Mouse (Mus musculus) MEL (cell line): ENCODE results near the gene Slc35g2. TPM values are rescaled to one million over a fixed set of nuclear protein-coding genes. Genes with fewer than 3 reads are reported as not detected.
A peak's percentile ranks its signal among the peaks of the same experiment; 100 is the strongest.

Source experiments
- DNase-seq: peaks from one replicate; pipeline ENCODE4 v3.0.0; 2011; ENCODE audit warnings: low read depth, low spot score
- H3K27ac ChIP-seq: 2 replicates; pipeline ENCODE4 v1.5.1; 2012; ENCODE audit warnings: low read depth, mild to moderate bottlenecking, control low read depth, low read length, moderate library complexity; ENCODE audit not compliant: control insufficient read depth
- H3K27me3 ChIP-seq, 2 experiments: fragments of 150-350 bp in 1 of 2; sonication (generic) in 1 of 2; 2 replicates each; pipeline ENCODE4 v1.6.1; 2012; ENCODE audit warnings: low read length in 2 of 2, mild to moderate bottlenecking in 2 of 2, improper control_type of control experiment in 1 of 2, moderate library complexity in 1 of 2; ENCODE audit not compliant: insufficient read depth in 2 of 2, control insufficient read depth in 1 of 2
- H3K36me3 ChIP-seq, 2 experiments: 2 replicates each; pipeline ENCODE4 v1.6.1; 2012 to 2014; ENCODE audit warnings: low read length in 2 of 2, improper control_type of control experiment in 1 of 2, inconsistent platforms in 1 of 2, mild to moderate bottlenecking in 1 of 2; ENCODE audit not compliant: insufficient read depth in 2 of 2, control insufficient read depth in 1 of 2
- H3K4me1 ChIP-seq, 2 experiments: fragments of 150-350 bp in 1 of 2; sonication (generic) in 1 of 2; 2 replicates each; pipeline ENCODE4 v1.6.1; 2012; ENCODE audit warnings: low read length in 2 of 2, improper control_type of control experiment in 1 of 2, mild to moderate bottlenecking in 1 of 2; ENCODE audit not compliant: insufficient read depth in 2 of 2, control insufficient read depth in 1 of 2
- H3K4me3 ChIP-seq, 2 experiments: fragments of 150-350 bp in 1 of 2; sonication (generic) in 1 of 2; 2 replicates each; pipeline ENCODE4 v1.5.1; 2012; ENCODE audit warnings: low read depth in 2 of 2, low read length in 2 of 2, mild to moderate bottlenecking in 2 of 2, moderate library complexity in 2 of 2, control low read depth in 1 of 2, improper control_type of control experiment in 1 of 2; ENCODE audit not compliant: control insufficient read depth in 1 of 2, insufficient read depth in 1 of 2
- H3K79me2 ChIP-seq: 2 replicates; pipeline ENCODE4 v1.6.1; 2012; ENCODE audit warnings: mild to moderate bottlenecking, low read length, moderate library complexity; ENCODE audit not compliant: control insufficient read depth, poor library complexity, insufficient read depth
- H3K9ac ChIP-seq: 2 replicates; pipeline ENCODE4 v1.6.1; 2012; ENCODE audit warnings: low read depth, mild to moderate bottlenecking, control low read depth, low read length, moderate library complexity; ENCODE audit not compliant: control insufficient read depth, poor library complexity, severe bottlenecking
- H3K9me3 ChIP-seq: fragments of 150-350 bp; sonication (generic); replicated peaks from 2 replicates; pipeline ENCODE4 v1.6.1; 2012; ENCODE audit warnings: mild to moderate bottlenecking, low read length, improper control_type of control experiment, moderate library complexity; ENCODE audit not compliant: insufficient read depth
- BHLHE40 ChIP-seq: IDR thresholded peaks from 2 replicates; pipeline ENCODE4 v1.6.1; 2012; ENCODE audit warnings: low read depth, mild to moderate bottlenecking, inconsistent platforms, low read length, improper control_type of control experiment, borderline replicate concordance
- CHD1 ChIP-seq: IDR thresholded peaks from 2 replicates; pipeline ENCODE4 v1.6.1; 2012; ENCODE audit warnings: low read depth, mild to moderate bottlenecking, inconsistent platforms, low read length, improper control_type of control experiment
- CHD2 ChIP-seq: IDR thresholded peaks from 2 replicates; pipeline ENCODE4 v1.6.1; 2011; ENCODE audit warnings: low read length, improper control_type of control experiment
- E2F4 ChIP-seq: IDR thresholded peaks from 2 replicates; pipeline ENCODE4 v1.6.1; 2011; ENCODE audit warnings: low read depth, low read length, improper control_type of control experiment, borderline replicate concordance
- ELF1 ChIP-seq: IDR thresholded peaks from 2 replicates; pipeline ENCODE4 v1.6.1; 2014; ENCODE audit warnings: low read depth, mild to moderate bottlenecking, inconsistent platforms, low read length, improper control_type of control experiment, moderate library complexity
- EP300 ChIP-seq, 2 experiments: IDR thresholded peaks; 2 replicates each; pipeline ENCODE4 v1.6.1; 2011; ENCODE audit warnings: improper control_type of control experiment in 2 of 2, low read length in 2 of 2, low read depth in 1 of 2, mild to moderate bottlenecking in 1 of 2
- GATA1 ChIP-seq: IDR thresholded peaks from 2 replicates; pipeline ENCODE4 v1.6.1; 2011; ENCODE audit warnings: low read depth, low read length, improper control_type of control experiment
- HCFC1 ChIP-seq: IDR thresholded peaks from 2 replicates; pipeline ENCODE4 v1.6.1; 2012; ENCODE audit warnings: low read depth, mild to moderate bottlenecking, inconsistent platforms, low read length, improper control_type of control experiment, moderate library complexity
- MAFK ChIP-seq: IDR thresholded peaks from 2 replicates; pipeline ENCODE4 v1.6.1; 2011; ENCODE audit warnings: low read depth, mild to moderate bottlenecking, low read length, improper control_type of control experiment, borderline replicate concordance
- MAX ChIP-seq: IDR thresholded peaks from 2 replicates; pipeline ENCODE4 v1.6.1; 2011; ENCODE audit warnings: low read length, improper control_type of control experiment
- MAZ ChIP-seq: IDR thresholded peaks from 2 replicates; pipeline ENCODE4 v1.6.1; 2012; ENCODE audit warnings: low read depth, mild to moderate bottlenecking, inconsistent platforms, low read length, improper control_type of control experiment
- MEF2A ChIP-seq: IDR thresholded peaks from 2 replicates; pipeline ENCODE4 v1.6.1; 2014; ENCODE audit warnings: low read depth, mild to moderate bottlenecking, inconsistent platforms, low read length, improper control_type of control experiment; ENCODE audit not compliant: poor library complexity, insufficient replicate concordance, severe bottlenecking; ENCODE audit errors: extremely low read depth
- MXI1 ChIP-seq: IDR thresholded peaks from 2 replicates; pipeline ENCODE4 v1.6.1; 2011; ENCODE audit warnings: mild to moderate bottlenecking, low read depth, low read length, improper control_type of control experiment
- NELFE ChIP-seq: IDR thresholded peaks from 2 replicates; pipeline ENCODE4 v1.6.1; 2011; ENCODE audit warnings: low read depth, low read length, improper control_type of control experiment
- NRF1 ChIP-seq: IDR thresholded peaks from 2 replicates; pipeline ENCODE4 v1.6.1; 2014; ENCODE audit warnings: low read depth, mild to moderate bottlenecking, inconsistent platforms, low read length, improper control_type of control experiment, moderate library complexity; ENCODE audit not compliant: poor library complexity, insufficient read depth, severe bottlenecking
- POLR2AphosphoS2 ChIP-seq: IDR thresholded peaks from 2 replicates; pipeline ENCODE4 v1.6.1; 2011; ENCODE audit warnings: low read length, improper control_type of control experiment
- RCOR1 ChIP-seq: IDR thresholded peaks from 2 replicates; pipeline ENCODE4 v1.6.1; 2012; ENCODE audit warnings: low read depth, mild to moderate bottlenecking, inconsistent platforms, low read length, improper control_type of control experiment
- SMC3 ChIP-seq: IDR thresholded peaks from 2 replicates; pipeline ENCODE4 v1.6.1; 2011; ENCODE audit warnings: low read depth, low read length, improper control_type of control experiment
- TCF12 ChIP-seq: IDR thresholded peaks from 2 replicates; pipeline ENCODE4 v1.6.1; 2014; ENCODE audit warnings: low read depth, mild to moderate bottlenecking, inconsistent platforms, low read length, improper control_type of control experiment, moderate library complexity
- UBTF ChIP-seq: IDR thresholded peaks from 2 replicates; pipeline ENCODE4 v1.6.1; 2012; ENCODE audit warnings: low read depth, mild to moderate bottlenecking, inconsistent platforms, low read length, improper control_type of control experiment, moderate library complexity, borderline replicate concordance; ENCODE audit not compliant: insufficient read depth
- USF1 ChIP-seq: IDR thresholded peaks from 2 replicates; pipeline ENCODE4 v1.6.1; 2014; ENCODE audit warnings: low read depth, mild to moderate bottlenecking, inconsistent platforms, low read length, improper control_type of control experiment, moderate library complexity
- USF2 ChIP-seq, 2 experiments: IDR thresholded peaks; 2 replicates each; pipeline ENCODE4 v1.6.1; 2011 to 2012; ENCODE audit warnings: improper control_type of control experiment in 2 of 2, low read length in 2 of 2, borderline replicate concordance in 1 of 2, inconsistent platforms in 1 of 2, low read depth in 1 of 2, mild to moderate bottlenecking in 1 of 2; ENCODE audit not compliant: insufficient read depth in 1 of 2
- polyA plus RNA-seq, 2 experiments: library from polyadenylated mRNA; stranded (reverse) in 1 of 2; unstranded in 1 of 2; fragments of >175 nt in 1 of 2; fragments of >200 nt in 1 of 2; gene quantifications; 2 replicates each; pipeline versions ENCODE4 v1.2.1 to v1.2.4; 2012; ENCODE audit warnings: low replicate concordance in 2 of 2, low read depth in 1 of 2; ENCODE audit not compliant: insufficient read length in 2 of 2, insufficient read depth in 1 of 2, missing spikeins in 1 of 2
- total RNA-seq: library from RNA; depleted of rRNA; stranded (reverse); fragments of 300-350 nt; gene quantifications from 2 replicates; pipeline ENCODE4 v1.2.3, GENCODE M21; 2012

Slc35g2 gene
- total and polyA plus RNA-seq, 3 experiments, result 0.49 TPM; not detected in 2

- peak; percentile 26 to 51; a peak in 2 of 4 replicates for TF ChIP-seq EP300 (IDR thresholded peaks at IDR 0.05; ENCODE audit: low read depth in 1 of 2, low read length in 2 of 2)
- TF ChIP-seq USF2 (IDR thresholded peaks at IDR 0.05; ENCODE audit: borderline replicate concordance in 1 of 2, insufficient read depth in 1 of 2, low read depth in 1 of 2, low read length in 2 of 2), result no peak
- 0 out of 2 replicates have a peak, but pooled peaks have one; percentile 14 for TF ChIP-seq TCF12
- TF ChIP-seq CHD2, result no peak
- no peak for TF ChIP-seq POLR2AphosphoS2
- no peak for TF ChIP-seq E2F4
- no peak for TF ChIP-seq USF1
- TF ChIP-seq MAX, result no peak
- TF ChIP-seq MAZ, result no peak
- TF ChIP-seq ELF1, result 0 out of 2 replicates have a peak, but pooled peaks have one; percentile 38
- no peak for TF ChIP-seq SMC3
- no peak for TF ChIP-seq UBTF
- TF ChIP-seq RCOR1, result 0 out of 2 replicates have a peak, but pooled peaks have one; percentile 46
- peak; percentile 38; the same call in 1 of the 2 replicates for TF ChIP-seq HCFC1
Observed at GRCm38 (mm10) chr9:100582883-100583575, 12.1 kb upstream of the Slc35g2 start (continued).

- no peak for DNase-seq
- TF ChIP-seq HCFC1 (no peak), UBTF (no peak), BHLHE40 (no peak), CHD1 (no peak), MAZ (no peak), MEF2A (no peak), MXI1 (no peak; the same call in 1 of the 2 replicates), NRF1 (no peak), GATA1 (no peak), TCF12 (no peak), MAFK (no peak), NELFE (no peak)
Observed at GRCm38 (mm10) chr9:100581543-100582492, 10.9 kb upstream of the Slc35g2 start.

More at GRCm38 (mm10) chr9:100581543-100582492, 10.9 kb upstream of the Slc35g2 start:
- Histone ChIP-seq H3K4me1 (peaks cover 0 to 22% of the 10 kb centered on the region in 2 experiments; a peak in 2 of 4 replicates), H3K9me3 (no peaks in the 10 kb centered on the region), H3K27me3 (no peaks in the 10 kb centered on the region), H3K36me3 (peaks cover 0 to 8% of the 10 kb centered on the region in 2 experiments; a peak in 2 of 4 replicates), H3K4me3 (no peak overlapping the region), H3K27ac (no peak overlapping the region), H3K79me2 (no peaks in the 10 kb centered on the region), H3K9ac (no peak overlapping the region)
